Mouse (Mus musculus): ENCODE results near the gene Kank4. TPM values are rescaled to one million over a fixed set of nuclear protein-coding genes. Genes with fewer than 3 reads are reported as not detected.
A peak's percentile ranks its signal among the peaks of the same experiment; 100 is the strongest.

Kank4 gene
- polyA plus RNA-seq, 1 experiment = 9.1 TPM

DNA sequence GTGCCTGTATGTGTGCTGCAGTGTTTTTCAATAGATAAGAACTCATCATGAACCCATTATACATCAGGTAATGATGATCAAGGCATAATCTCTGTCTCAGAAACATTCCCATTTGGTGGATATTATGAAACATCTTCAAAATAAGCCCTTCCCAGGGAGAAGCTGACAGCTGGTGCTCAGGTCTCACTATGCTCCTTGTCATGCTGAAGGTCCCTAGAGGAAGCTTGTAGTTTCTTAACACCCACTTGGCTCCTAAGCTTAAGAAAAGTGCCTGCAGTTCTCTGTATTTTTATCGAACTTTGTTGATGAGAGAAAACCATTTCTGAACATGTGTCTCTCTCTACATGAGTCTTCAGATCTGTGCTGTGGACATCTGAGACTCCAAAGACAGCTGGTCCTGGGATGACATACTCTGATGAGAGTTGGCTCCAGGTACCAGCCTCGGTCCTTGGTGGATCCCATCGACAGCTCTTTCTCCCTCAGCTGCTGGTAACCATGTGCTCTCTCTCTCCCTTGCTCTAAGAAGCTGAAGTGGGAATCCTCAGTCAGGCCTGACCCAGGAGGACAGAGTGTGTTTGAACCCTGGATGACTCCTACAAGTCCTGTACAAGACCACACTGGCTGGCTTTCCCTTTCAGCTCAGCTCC, 58.3 kb downstream of the Kank4 start:
- H3K4me3 ChIP-seq (replicated peaks; ENCODE audit: insufficient read depth, low read depth, low read length) = no peak overlapping the region
- H3K27ac ChIP-seq (ENCODE audit: insufficient read depth, low read length) = no peak overlapping the region
- 27% methylated on average over 3 of the region's 3 CpGs for WGBS
- no peak for TF ChIP-seq POLR2A (IDR thresholded peaks at IDR 0.05; ENCODE audit: borderline replicate concordance, insufficient read depth, low read length)
- TF ChIP-seq CTCF (IDR thresholded peaks at IDR 0.05; ENCODE audit: borderline replicate concordance, insufficient read depth, low read depth, low read length) = no peak
- H3K4me1 ChIP-seq (ENCODE audit: control insufficient read depth, insufficient read depth, low read length) = peaks cover 9% of the 10 kb centered on the region
- DNase-seq = no peak
- H3K27me3 ChIP-seq (ENCODE audit: control insufficient read depth, insufficient read depth, low read length) = no peaks in the 10 kb centered on the region

DNA sequence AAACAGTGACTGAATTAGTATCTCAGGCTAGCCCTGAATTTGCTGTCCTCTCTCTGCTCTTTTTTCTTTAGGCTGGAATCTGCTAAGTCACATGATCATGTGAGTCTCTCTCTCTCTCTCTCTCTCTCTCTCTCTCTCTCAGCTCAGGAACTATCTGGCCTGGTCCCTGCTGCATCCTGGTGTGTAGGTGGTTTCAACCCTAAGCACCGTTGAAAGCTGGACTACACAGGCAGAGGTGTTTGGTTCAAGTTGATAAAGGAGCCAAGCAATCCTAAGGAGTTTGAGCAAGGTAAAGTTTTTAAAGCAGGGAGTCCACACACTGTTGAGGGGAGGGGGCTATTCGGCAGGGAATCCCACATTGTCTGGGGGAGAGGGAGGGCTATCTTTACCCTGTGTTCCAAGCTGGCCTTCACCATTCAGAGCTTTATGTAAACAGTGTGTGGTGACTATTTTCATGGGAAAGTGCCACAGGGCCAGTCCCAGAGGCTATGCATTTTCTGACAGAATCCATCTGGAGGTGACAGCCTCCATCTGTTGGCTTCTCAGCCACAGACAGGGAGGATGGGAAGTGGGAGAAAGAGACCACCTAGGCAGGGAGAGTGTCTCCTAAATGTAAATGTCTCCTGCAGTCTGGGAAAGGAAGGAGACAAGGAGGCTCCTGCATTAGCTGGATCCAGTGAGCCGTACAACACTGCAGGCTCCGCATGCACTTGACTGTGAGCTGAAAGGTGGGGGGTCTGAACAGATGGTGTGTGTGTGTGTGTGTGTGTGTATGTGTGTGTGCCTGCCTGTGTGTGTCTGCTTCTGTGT, 59.1 kb downstream of the Kank4 start:
- Histone ChIP-seq H3K27me3 (ENCODE audit: control insufficient read depth, insufficient read depth, low read length) (no peaks in the 10 kb centered on the region), H3K4me1 (ENCODE audit: control insufficient read depth, insufficient read depth, low read length) (peaks cover 9% of the 10 kb centered on the region), H3K4me3 (replicated peaks; ENCODE audit: insufficient read depth, low read depth, low read length) (no peak overlapping the region), H3K27ac (ENCODE audit: insufficient read depth, low read length) (no peak overlapping the region)
- WGBS = 23% methylated on average over 4 of the region's 4 CpGs
- TF ChIP-seq CTCF (IDR thresholded peaks at IDR 0.05; ENCODE audit: borderline replicate concordance, insufficient read depth, low read depth, low read length) (no peak), POLR2A (IDR thresholded peaks at IDR 0.05; ENCODE audit: borderline replicate concordance, insufficient read depth, low read length) (no peak)
- peak; percentile 20 for DNase-seq

DNA sequence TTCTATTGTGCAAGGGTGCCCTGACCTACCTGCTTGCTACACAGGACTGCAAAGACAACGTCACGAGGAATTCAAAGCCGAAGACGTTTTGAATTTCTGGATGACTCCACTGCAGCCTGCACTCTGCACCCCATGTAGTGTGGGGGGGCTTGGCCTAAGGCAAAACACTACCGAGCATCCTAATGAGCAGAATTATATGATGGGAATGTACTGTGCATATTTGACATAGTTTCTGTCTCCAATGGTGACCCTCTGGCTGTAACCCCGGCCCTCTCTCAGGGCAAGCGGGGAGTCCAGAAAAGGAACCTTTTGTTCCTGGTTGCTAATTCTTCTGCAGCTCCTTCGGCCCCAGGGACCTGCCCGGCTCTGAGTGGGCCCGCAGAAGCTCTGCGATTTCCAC, 61.2 kb downstream of the Kank4 start:
- no peak for DNase-seq
- TF ChIP-seq POLR2A (IDR thresholded peaks at IDR 0.05; ENCODE audit: borderline replicate concordance, insufficient read depth, low read length) (no peak), CTCF (IDR thresholded peaks at IDR 0.05; ENCODE audit: borderline replicate concordance, insufficient read depth, low read depth, low read length) (no peak)
- no peak overlapping the region for H3K27ac ChIP-seq (ENCODE audit: insufficient read depth, low read length)
- no peaks in the 10 kb centered on the region for H3K27me3 ChIP-seq (ENCODE audit: control insufficient read depth, insufficient read depth, low read length)
- 67% methylated on average over 11 of the region's 11 CpGs for WGBS
- peaks cover 9% of the 10 kb centered on the region for H3K4me1 ChIP-seq (ENCODE audit: control insufficient read depth, insufficient read depth, low read length)
- no peak overlapping the region for H3K4me3 ChIP-seq (replicated peaks; ENCODE audit: insufficient read depth, low read depth, low read length)

DNA sequence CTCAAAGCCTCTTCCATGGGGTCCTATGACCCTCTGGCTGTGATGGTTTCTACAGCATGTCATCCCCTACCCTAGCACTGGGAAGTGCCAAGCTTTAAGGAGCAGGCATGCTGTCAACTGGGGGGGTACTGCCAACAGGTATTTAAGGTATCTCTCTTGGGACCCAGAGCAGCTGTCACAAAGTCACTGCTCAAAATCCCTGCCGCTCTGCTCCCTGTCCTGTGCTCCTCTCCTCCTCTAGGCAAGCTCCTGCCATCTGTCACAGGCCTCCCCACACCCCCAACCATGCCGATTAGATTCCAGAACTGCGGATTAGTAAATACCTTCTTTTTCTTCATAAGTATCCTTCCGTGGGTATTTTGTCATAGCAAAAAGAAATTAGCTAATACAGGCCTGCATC, 62.9 kb downstream of the Kank4 start:
- peaks cover 9% of the 10 kb centered on the region for H3K4me1 ChIP-seq (ENCODE audit: control insufficient read depth, insufficient read depth, low read length)
- 13% methylated on average over 4 of the region's 4 CpGs for WGBS
- peak; percentile 17 to 46 for DNase-seq
- no peak for TF ChIP-seq POLR2A (IDR thresholded peaks at IDR 0.05; ENCODE audit: borderline replicate concordance, insufficient read depth, low read length)
- no peak for TF ChIP-seq CTCF (IDR thresholded peaks at IDR 0.05; ENCODE audit: borderline replicate concordance, insufficient read depth, low read depth, low read length)
- H3K4me3 ChIP-seq (replicated peaks; ENCODE audit: insufficient read depth, low read depth, low read length) = no peak overlapping the region
- H3K27me3 ChIP-seq (ENCODE audit: control insufficient read depth, insufficient read depth, low read length) = no peaks in the 10 kb centered on the region
- no peak overlapping the region for H3K27ac ChIP-seq (ENCODE audit: insufficient read depth, low read length)

DNA sequence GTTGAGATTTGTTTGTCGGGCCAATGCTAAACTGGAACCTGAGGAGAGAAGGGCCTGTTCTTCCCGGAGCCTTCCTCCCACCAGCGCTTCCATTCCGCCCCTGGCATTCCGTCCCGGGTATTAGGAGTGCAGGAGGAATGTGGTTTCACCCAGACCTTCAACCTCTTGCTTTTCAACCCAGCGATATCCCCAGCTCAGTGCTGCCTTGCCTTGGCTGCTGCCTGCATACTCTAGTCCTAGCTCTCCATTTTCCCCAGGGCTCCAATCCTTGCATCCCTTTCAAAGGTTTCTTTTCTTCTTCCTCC, 73.5 kb downstream of the Kank4 start:
- Histone ChIP-seq H3K27me3 (ENCODE audit: control insufficient read depth, insufficient read depth, low read length) (no peaks in the 10 kb centered on the region), H3K4me3 (replicated peaks; ENCODE audit: insufficient read depth, low read depth, low read length) (no peak overlapping the region), H3K4me1 (ENCODE audit: control insufficient read depth, insufficient read depth, low read length) (no peaks in the 10 kb centered on the region), H3K27ac (ENCODE audit: insufficient read depth, low read length) (no peak overlapping the region)
- no peak for DNase-seq
- 37% methylated on average over 7 of the region's 7 CpGs for WGBS
- TF ChIP-seq CTCF (IDR thresholded peaks at IDR 0.05; ENCODE audit: borderline replicate concordance, insufficient read depth, low read depth, low read length) = no peak
- no peak for TF ChIP-seq POLR2A (IDR thresholded peaks at IDR 0.05; ENCODE audit: borderline replicate concordance, insufficient read depth, low read length)

DNA sequence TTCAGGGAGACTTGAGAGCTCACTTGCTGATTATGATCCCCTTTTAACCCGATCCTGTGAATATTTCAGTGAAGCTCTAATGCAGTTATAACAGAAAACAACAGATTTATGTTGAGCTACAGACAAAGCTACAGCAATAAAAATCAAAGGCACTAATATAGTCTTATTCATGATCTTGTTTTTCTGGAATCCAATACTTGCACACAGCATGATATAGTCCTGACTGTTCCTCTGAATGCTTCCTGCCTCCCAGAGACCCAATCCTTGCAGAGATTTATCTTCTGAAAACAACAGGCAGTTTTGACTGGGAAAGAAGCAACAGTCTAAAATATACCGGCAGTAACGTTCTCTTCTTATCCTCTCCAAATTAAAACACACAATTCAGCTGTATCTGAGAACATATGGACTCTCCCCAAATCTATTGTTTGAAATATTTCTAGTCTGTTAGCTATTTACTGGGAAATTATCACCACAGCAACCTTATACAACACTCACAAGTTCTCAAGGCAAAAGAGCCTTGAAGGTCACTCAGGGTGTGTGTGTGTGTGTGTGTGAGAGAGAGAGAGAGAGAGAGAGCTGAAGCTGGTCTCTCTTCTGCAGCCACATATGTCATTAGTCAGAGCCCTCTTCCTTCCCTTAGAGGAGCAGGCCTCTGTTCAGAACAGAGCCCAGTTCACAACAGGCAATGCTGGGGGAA, 74.0 kb downstream of the Kank4 start:
- DNase-seq = no peak
- no peak for TF ChIP-seq CTCF (IDR thresholded peaks at IDR 0.05; ENCODE audit: borderline replicate concordance, insufficient read depth, low read depth, low read length)
- no peak for TF ChIP-seq POLR2A (IDR thresholded peaks at IDR 0.05; ENCODE audit: borderline replicate concordance, insufficient read depth, low read length)
- no peaks in the 10 kb centered on the region for H3K4me1 ChIP-seq (ENCODE audit: control insufficient read depth, insufficient read depth, low read length)
- no peak overlapping the region for H3K4me3 ChIP-seq (replicated peaks; ENCODE audit: insufficient read depth, low read depth, low read length)
- no peaks in the 10 kb centered on the region for H3K27me3 ChIP-seq (ENCODE audit: control insufficient read depth, insufficient read depth, low read length)
- WGBS = 72% methylated on average over 3 of the region's 3 CpGs
- H3K27ac ChIP-seq (ENCODE audit: insufficient read depth, low read length) = no peak overlapping the region

DNA sequence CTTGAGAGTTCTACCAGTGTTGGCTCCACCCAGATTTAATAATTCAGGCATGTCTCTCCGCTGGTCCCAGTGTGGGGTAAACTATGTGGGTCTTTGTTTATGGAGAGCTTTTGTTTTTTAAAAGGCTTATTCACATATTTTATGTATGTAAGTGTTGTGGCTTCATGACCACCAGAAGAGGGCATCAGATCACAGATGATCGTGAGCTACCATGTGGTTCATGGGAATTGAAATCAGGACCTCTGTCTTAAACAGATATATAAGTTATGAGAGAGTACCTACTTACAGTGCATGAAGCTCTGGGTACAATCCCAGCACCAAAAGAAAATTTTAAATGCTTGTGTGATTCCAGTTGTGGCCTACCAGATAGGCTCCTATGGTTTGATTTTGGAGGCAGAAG, 77.6 kb downstream of the Kank4 start:
- Histone ChIP-seq H3K4me3 (replicated peaks; ENCODE audit: insufficient read depth, low read depth, low read length) (no peak overlapping the region), H3K4me1 (ENCODE audit: control insufficient read depth, insufficient read depth, low read length) (no peaks in the 10 kb centered on the region), H3K27me3 (ENCODE audit: control insufficient read depth, insufficient read depth, low read length) (no peaks in the 10 kb centered on the region), H3K27ac (ENCODE audit: insufficient read depth, low read length) (no peak overlapping the region)
- no peak for DNase-seq
- WGBS = 15% methylated on average over 2 of the region's 2 CpGs
- no peak for TF ChIP-seq POLR2A (IDR thresholded peaks at IDR 0.05; ENCODE audit: borderline replicate concordance, insufficient read depth, low read length)
- no peak for TF ChIP-seq CTCF (IDR thresholded peaks at IDR 0.05; ENCODE audit: borderline replicate concordance, insufficient read depth, low read depth, low read length)

All from cerebellum, adult 2 months (tissue).